Mouse (Mus musculus) cerebellum, adult 2 months (tissue): ENCODE results near the gene Fam129a. TPM values are rescaled to one million over a fixed set of nuclear protein-coding genes. Genes with fewer than 3 reads are reported as not detected.

Experiments used
- DNase-seq, 2 experiments: peaks; one replicate each; pipeline ENCODE4 v3.0.0; 2021
- H3K27ac ChIP-seq: fragments of 200-500 bp; 2 replicates; pipeline ENCODE4 v1.5.1; 2012; ENCODE audit warnings: low read length, control low read depth, inconsistent platforms; ENCODE audit not compliant: insufficient read depth
- H3K27me3 ChIP-seq: fragments of 200-500 bp; 2 replicates; pipeline ENCODE4 v1.6.1; 2012; ENCODE audit warnings: inconsistent platforms, mild to moderate bottlenecking, low read length, moderate library complexity; ENCODE audit not compliant: control insufficient read depth, insufficient read depth
- H3K4me1 ChIP-seq: fragments of 200-500 bp; 2 replicates; pipeline ENCODE4 v1.6.1; 2011; ENCODE audit warnings: low read length; ENCODE audit not compliant: control insufficient read depth, insufficient read depth
- H3K4me3 ChIP-seq: fragments of 200-500 bp; replicated peaks from 2 replicates; pipeline ENCODE3; 2011; ENCODE audit warnings: mild to moderate bottlenecking, low read depth, low read length, control low read depth; ENCODE audit not compliant: insufficient read depth
- CTCF ChIP-seq: fragments of 200-500 bp; IDR thresholded peaks from 2 replicates; pipeline ENCODE4 v1.5.1; 2011; ENCODE audit warnings: low read depth, mild to moderate bottlenecking, control low read depth, low read length, moderate library complexity, borderline replicate concordance; ENCODE audit not compliant: insufficient read depth
- POLR2A ChIP-seq: fragments of 200-500 bp; IDR thresholded peaks from 2 replicates; pipeline ENCODE4 v1.6.1; 2011; ENCODE audit warnings: low read length, control low read depth, borderline replicate concordance; ENCODE audit not compliant: insufficient read depth
- WGBS: fragments of 180-500 bp; shearing (Covaris S2); methylation state at CpG from one replicate; pipeline ENCODE4 v1.1.7; 2018; 5-methylcytosine and 5-hydroxymethylcytosine counted together
- polyA plus RNA-seq: library from polyadenylated mRNA; depleted of rRNA; stranded (reverse); fragments of >200 nt; gene quantifications from 2 replicates; pipeline ENCODE4 v1.2.3, GENCODE M21; 2012

Gene Fam129a
- polyA plus RNA-seq, 1 experiment, result 1.3 TPM

GRCm38 (mm10) chr1:151631703-151632294 is 60.8 kb downstream of the Fam129a start:
- no peak overlapping the region for H3K27ac ChIP-seq
- no peaks in the 10 kb centered on the region for H3K4me1 ChIP-seq
- WGBS, result 10% methylated on average over 11 of the region's 11 CpGs
- no peak overlapping the region for H3K4me3 ChIP-seq
- TF ChIP-seq POLR2A (no peak), CTCF (no peak)
- no peaks in the 10 kb centered on the region for H3K27me3 ChIP-seq
- no peak for DNase-seq

- H3K4me3 ChIP-seq, result no peak overlapping the region
- TF ChIP-seq CTCF (no peak), POLR2A (no peak)
- H3K27me3 ChIP-seq, result no peaks in the 10 kb centered on the region
- H3K27ac ChIP-seq, result no peak overlapping the region
- DNase-seq, result no peak
- no peaks in the 10 kb centered on the region for H3K4me1 ChIP-seq
- WGBS, result 94% methylated on average over 7 of the region's 7 CpGs
Measured at GRCm38 (mm10) chr1:151632567-151633356, 61.8 kb downstream of the Fam129a start.

GRCm38 (mm10) chr1:151636637-151637036 is 65.7 kb downstream of the Fam129a start:
- no peaks in the 10 kb centered on the region for H3K27me3 ChIP-seq
- H3K27ac ChIP-seq, result no peak overlapping the region
- no peak overlapping the region for H3K4me3 ChIP-seq
- no peak for DNase-seq
- 87% methylated on average over 3 of the region's 3 CpGs for WGBS
- no peaks in the 10 kb centered on the region for H3K4me1 ChIP-seq
- TF ChIP-seq CTCF, result no peak
- no peak for TF ChIP-seq POLR2A

GRCm38 (mm10) chr1:151637351-151637922 is 66.5 kb downstream of the Fam129a start:
- no peak for DNase-seq
- 88% methylated on average over 9 of the region's 9 CpGs for WGBS
- no peaks in the 10 kb centered on the region for H3K27me3 ChIP-seq
- no peak for TF ChIP-seq CTCF
- no peak for TF ChIP-seq POLR2A
- no peak overlapping the region for H3K4me3 ChIP-seq
- H3K27ac ChIP-seq, result no peak overlapping the region
- H3K4me1 ChIP-seq, result no peaks in the 10 kb centered on the region

GRCm38 (mm10) chr1:151638357-151638756 is 67.4 kb downstream of the Fam129a start:
- Histone ChIP-seq H3K27me3 (no peaks in the 10 kb centered on the region), H3K27ac (no peak overlapping the region), H3K4me3 (no peak overlapping the region), H3K4me1 (no peaks in the 10 kb centered on the region)
- DNase-seq, result no peak
- 82% methylated on average over 5 of the region's 5 CpGs for WGBS
- TF ChIP-seq CTCF, result no peak
- TF ChIP-seq POLR2A, result no peak

- WGBS, result 94% methylated on average over 2 of the region's 2 CpGs
- Histone ChIP-seq H3K27me3 (no peaks in the 10 kb centered on the region), H3K4me1 (no peaks in the 10 kb centered on the region), H3K4me3 (no peak overlapping the region), H3K27ac (no peak overlapping the region)
- TF ChIP-seq CTCF (no peak), POLR2A (no peak)
- DNase-seq, result no peak
Measured at GRCm38 (mm10) chr1:151638770-151639169, 67.8 kb downstream of the Fam129a start.

GRCm38 (mm10) chr1:151646380-151646779 is 75.4 kb downstream of the Fam129a start:
- TF ChIP-seq POLR2A (no peak), CTCF (no peak)
- no peak for DNase-seq
- Histone ChIP-seq H3K4me3 (no peak overlapping the region), H3K27ac (no peak overlapping the region), H3K4me1 (no peaks in the 10 kb centered on the region), H3K27me3 (no peaks in the 10 kb centered on the region; the same call in 1 of the 2 replicates)
- 92% methylated on average over 3 of the region's 3 CpGs for WGBS

- TF ChIP-seq CTCF (no peak), POLR2A (no peak)
- DNase-seq, result no peak
- Histone ChIP-seq H3K27ac (no peak overlapping the region), H3K4me1 (no peaks in the 10 kb centered on the region), H3K27me3 (no peaks in the 10 kb centered on the region; the same call in 1 of the 2 replicates), H3K4me3 (no peak overlapping the region)
- 87% methylated on average over 4 of the region's 4 CpGs for WGBS
Measured at GRCm38 (mm10) chr1:151648099-151648498, 77.1 kb downstream of the Fam129a start.
